Mouse (Mus musculus) lung, postnatal 10 days (tissue): Measurements from ENCODE around the gene Map4k4.

Experiments used
- DNase-seq: peaks from one replicate; pipeline ENCODE4 v3.0.0; 2021

The Map4k4 gene

GRCm38 (mm10) chr1:40006043-40006651 is 105.4 kb downstream of the Map4k4 start:
- DNase-seq: no peak

GRCm38 (mm10) chr1:40007962-40008471 is 107.3 kb downstream of the Map4k4 start:
- DNase-seq: no peak

GRCm38 (mm10) chr1:40012696-40013095 is 112.0 kb downstream of the Map4k4 start:
- DNase-seq: no peak

GRCm38 (mm10) chr1:40015066-40015678 is 114.5 kb downstream of the Map4k4 start:
- DNase-seq: no peak

- DNase-seq: no peak
These were observed 120.9 kb downstream of the Map4k4 start for GRCm38 (mm10) chr1:40021617-40022016.

- DNase-seq: no peak
These were observed 121.9 kb downstream of the Map4k4 start for GRCm38 (mm10) chr1:40022472-40023135.

- DNase-seq: no peak
These were observed 122.5 kb downstream of the Map4k4 start for GRCm38 (mm10) chr1:40023206-40023605.

GRCm38 (mm10) chr1:40023748-40024147 is 123.0 kb downstream of the Map4k4 start:
- DNase-seq: no peak

- no peak for DNase-seq
These were observed 124.0 kb downstream of the Map4k4 start for GRCm38 (mm10) chr1:40024554-40025320.

GRCm38 (mm10) chr1:40025416-40025815 is 124.7 kb downstream of the Map4k4 start:
- no peak for DNase-seq

GRCm38 (mm10) chr1:40027116-40027620 is 126.5 kb downstream of the Map4k4 start:
- DNase-seq: no peak

GRCm38 (mm10) chr1:40028207-40028998 is 127.7 kb downstream of the Map4k4 start:
- no peak for DNase-seq

- DNase-seq: no peak
These were observed 128.9 kb downstream of the Map4k4 start for GRCm38 (mm10) chr1:40029597-40029996.

- DNase-seq: no peak
These were observed 129.7 kb downstream of the Map4k4 start for GRCm38 (mm10) chr1:40030287-40030975.

- DNase-seq: no peak
These were observed 130.3 kb downstream of the Map4k4 start for GRCm38 (mm10) chr1:40030976-40031356.

GRCm38 (mm10) chr1:40031626-40032025 is 130.9 kb downstream of the Map4k4 start:
- DNase-seq: no peak

- DNase-seq: no peak
These were observed 132.6 kb downstream of the Map4k4 start for GRCm38 (mm10) chr1:40033315-40033714.

- no peak for DNase-seq
These were observed 133.2 kb downstream of the Map4k4 start for GRCm38 (mm10) chr1:40033743-40034420.

GRCm38 (mm10) chr1:40037831-40038230 is 137.1 kb downstream of the Map4k4 start:
- DNase-seq: no peak

GRCm38 (mm10) chr1:40045686-40046085 is 145.0 kb downstream of the Map4k4 start:
- no peak for DNase-seq

GRCm38 (mm10) chr1:40046600-40046999 is 145.9 kb downstream of the Map4k4 start:
- no peak for DNase-seq
